Mouse (Mus musculus) myocyte (in vitro differentiated cells): ENCODE data around the gene Plekhb1.

ENCODE experiments used
- CEBPB ChIP-seq: IDR thresholded peaks from 2 replicates; pipeline ENCODE4 v1.6.1; 2011; ENCODE audit warnings: mild to moderate bottlenecking, moderate library complexity; ENCODE audit not compliant: poor library complexity, insufficient read depth, severe bottlenecking
- MAX ChIP-seq: IDR thresholded peaks from one replicate; pipeline ENCODE4 v1.6.1; 2011; ENCODE audit warnings: low read depth, mild to moderate bottlenecking, control low read depth
- MYOD1 ChIP-seq, 3 experiments: IDR thresholded peaks; one replicate each; pipeline ENCODE4 v1.6.1; 2011; ENCODE audit warnings: control low read depth in 2 of 3, low read depth in 2 of 3, mild to moderate bottlenecking in 2 of 3, moderate library complexity in 1 of 3; ENCODE audit not compliant: insufficient read length in 2 of 3, control insufficient read depth in 1 of 3
- MYOG ChIP-seq, 3 experiments: IDR thresholded peaks; one replicate each; pipeline ENCODE4 v1.6.1; 2011; ENCODE audit warnings: control low read depth in 2 of 3, low read depth in 2 of 3, mild to moderate bottlenecking in 2 of 3; ENCODE audit not compliant: insufficient read length in 2 of 3, control insufficient read depth in 1 of 3, insufficient read depth in 1 of 3
- POLR2A ChIP-seq: IDR thresholded peaks from one replicate; pipeline ENCODE4 v1.6.1; 2011; ENCODE audit warnings: low read depth, mild to moderate bottlenecking, control low read depth, moderate library complexity; ENCODE audit not compliant: insufficient read length
- POLR2AphosphoS2 ChIP-seq: IDR thresholded peaks from one replicate; pipeline ENCODE4 v1.6.1; 2011; ENCODE audit warnings: low read depth, control low read depth; ENCODE audit not compliant: insufficient read length
- REST ChIP-seq: IDR thresholded peaks from one replicate; pipeline ENCODE4 v1.6.1; 2011; ENCODE audit warnings: mild to moderate bottlenecking, control low read depth, moderate library complexity; ENCODE audit not compliant: insufficient read depth, insufficient read length
- TCF12 ChIP-seq: IDR thresholded peaks from one replicate; pipeline ENCODE4 v1.6.1; 2011; ENCODE audit warnings: mild to moderate bottlenecking, control low read depth; ENCODE audit not compliant: poor library complexity, insufficient read depth, severe bottlenecking
- USF1 ChIP-seq: IDR thresholded peaks from one replicate; pipeline ENCODE4 v1.6.1; 2011; ENCODE audit warnings: low read depth, mild to moderate bottlenecking, control low read depth, moderate library complexity

DNA sequence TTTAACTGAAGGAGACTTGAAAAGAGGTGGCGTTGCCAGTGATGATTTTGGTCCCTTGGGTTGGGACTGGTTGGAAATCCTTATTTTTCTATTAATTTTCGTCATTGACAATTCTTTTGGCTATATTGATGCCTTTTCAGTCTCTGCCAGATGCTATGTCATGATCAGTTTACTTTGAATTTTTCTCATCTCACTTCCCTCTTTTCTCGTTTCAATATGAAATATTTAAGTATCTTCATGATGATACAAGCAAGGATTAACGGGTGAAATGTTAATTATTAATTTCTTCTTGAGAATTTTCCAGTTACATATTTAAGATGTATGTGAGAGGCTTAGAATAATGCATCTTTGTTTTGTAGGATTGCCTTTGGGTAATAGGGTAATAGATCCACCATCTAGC is 53.3 kb downstream of the Plekhb1 start:
- TF ChIP-seq POLR2AphosphoS2: no peak
- no peak for TF ChIP-seq POLR2A
- TF ChIP-seq CEBPB: no peak
- no peak for TF ChIP-seq MAX
- no peak for TF ChIP-seq TCF12
- TF ChIP-seq USF1: no peak
- TF ChIP-seq MYOG (IDR thresholded peaks at IDR 0.05; ENCODE audit: control insufficient read depth in 1 of 3, insufficient read depth in 1 of 3, insufficient read length in 2 of 3, low read depth in 2 of 3): no peak
- TF ChIP-seq MYOD1 (IDR thresholded peaks at IDR 0.05; ENCODE audit: control insufficient read depth in 1 of 3, insufficient read length in 2 of 3, low read depth in 2 of 3): no peak
- no peak for TF ChIP-seq REST
